8 mouse cellular contexts compared by ENCODE assay signal in genomic region chr16:44557661-44558470, GRCm38 (mm10). TPM values are rescaled to one million over a fixed set of nuclear protein-coding genes. Genes with fewer than 3 reads are reported as not detected.
DNase-seq lines count a peak whose midpoint lies in the region; ATAC-seq and TF ChIP-seq lines count a peak whose summit lies in the region.

No protein-coding gene starts in this region.

- H3K27ac ChIP-seq in brown adipose tissue, adult 24 weeks (replicated peaks; ENCODE audit: low read depth, low read length) = peak overlapping the region; percentile 69
- H3K27ac ChIP-seq in forebrain, embryonic 12.5 days = peak overlapping the region; percentile 94
- peak overlapping the region; percentile 59 for H3K27ac ChIP-seq in heart, postnatal 0 days (ENCODE audit: low read depth)
- H3K27ac ChIP-seq in olfactory bulb, adult 2 months (ENCODE audit: insufficient read depth, low read depth, low read length) = 0 out of 2 replicates have a peak overlapping the region, but pooled peaks have one; percentile 0

- peak overlapping the region; percentile 96 for H3K9ac ChIP-seq in forebrain, embryonic 12.5 days
- H3K9ac ChIP-seq in heart, postnatal 0 days (replicated peaks; ENCODE audit: low read depth, low read length) = peak overlapping the region; percentile 52

- ATAC-seq in forebrain, embryonic 12.5 days (ENCODE audit: low FRiP score) = peak; percentile 73
- peak; percentile 85 for ATAC-seq in heart, postnatal 0 days (ENCODE audit: insufficient read depth, low read depth)

- H3K4me2 ChIP-seq in forebrain, embryonic 12.5 days = peak overlapping the region; percentile 73
- peak overlapping the region; percentile 70 for H3K4me2 ChIP-seq in heart, postnatal 0 days (ENCODE audit: low read depth, low read length)

- no peaks in the 10 kb centered on the region for H3K36me3 ChIP-seq in forebrain, embryonic 12.5 days (replicated peaks)
- H3K36me3 ChIP-seq in heart, postnatal 0 days (replicated peaks; ENCODE audit: control insufficient read depth, insufficient read depth, low read length) = no peaks in the 10 kb centered on the region

- H3K27me3 ChIP-seq in forebrain, embryonic 12.5 days = no peaks in the 10 kb centered on the region
- no peaks in the 10 kb centered on the region for H3K27me3 ChIP-seq in heart, postnatal 0 days (ENCODE audit: control insufficient read depth, insufficient read depth, low read length)

- no peak for TF ChIP-seq POLR2A in olfactory bulb, adult 2 months (IDR thresholded peaks at IDR 0.05; ENCODE audit: insufficient read depth, low read depth, low read length)

- peak; percentile 4; the same call in 1 of the 2 replicates for TF ChIP-seq CTCF in heart, postnatal 0 days (IDR thresholded peaks at IDR 0.05; ENCODE audit: low read depth)
- TF ChIP-seq CTCF in olfactory bulb, adult 2 months (IDR thresholded peaks at IDR 0.05; ENCODE audit: insufficient read depth, low read depth, low read length) = no peak

- under 1% methylated on average over 47 of the region's 47 CpGs for WGBS in forebrain, embryonic 12.5 days
- WGBS in heart, postnatal 0 days = under 1% methylated on average over 47 of the region's 47 CpGs
- WGBS in olfactory bulb, adult 2 months = 1% methylated on average over 47 of the region's 47 CpGs

- no peaks in the 10 kb centered on the region; the same call in 1 of the 2 replicates for H3K4me1 ChIP-seq in brown adipose tissue, adult 24 weeks (ENCODE audit: control insufficient read depth, insufficient read depth, insufficient read length, low read length)
- H3K4me1 ChIP-seq in forebrain, embryonic 12.5 days = peaks cover 48% of the 10 kb centered on the region
- H3K4me1 ChIP-seq in heart, postnatal 0 days (ENCODE audit: control insufficient read depth, insufficient read depth) = peaks cover 5% of the 10 kb centered on the region; the same call in 1 of the 2 replicates
- peaks cover 7% of the 10 kb centered on the region; the same call in 1 of the 2 replicates for H3K4me1 ChIP-seq in olfactory bulb, adult 2 months (ENCODE audit: control insufficient read depth, insufficient read depth, low read length)

- no peaks in the 10 kb centered on the region for H3K9me3 ChIP-seq in forebrain, embryonic 12.5 days
- H3K9me3 ChIP-seq in heart, postnatal 0 days (replicated peaks; ENCODE audit: control insufficient read depth, low read length) = no peaks in the 10 kb centered on the region

- peak; percentile 87 for DNase-seq in Muller cell, postnatal 12 days (ENCODE audit: inconsistent ontology term)
- peak; percentile 82 for DNase-seq in heart, postnatal 0 days (ENCODE audit: low spot score)
- peak; percentile 79 to 86 for DNase-seq in kidney, postnatal 25 days
- DNase-seq in lung, adult 18-20 months = peak; percentile 60 to 65
- no peak for DNase-seq in c-Kit-positive CD71-positive TER-119-positive erythroid progenitor cells, embryonic 14.5 days (ENCODE audit: low spot score)

- H3K4me3 ChIP-seq in brown adipose tissue, adult 24 weeks (ENCODE audit: insufficient read depth, low read depth, low read length) = peak overlapping the region; percentile 74
- H3K4me3 ChIP-seq in forebrain, embryonic 12.5 days (replicated peaks) = peak overlapping the region; percentile 82
- peak overlapping the region; percentile 57 for H3K4me3 ChIP-seq in heart, postnatal 0 days (ENCODE audit: low read depth, low read length)
- H3K4me3 ChIP-seq in olfactory bulb, adult 2 months (ENCODE audit: insufficient read depth, low read depth, low read length) = peak overlapping the region; percentile 59

- TF ChIP-seq EP300 in heart, postnatal 0 days (IDR thresholded peaks at IDR 0.05; ENCODE audit: low read depth) = no peak

RNA-seq across cellular contexts. Expression of gene Boc, which starts 0.8 kb away (rescaled TPM):
- polyA plus RNA-seq in brown adipose tissue, adult 24 weeks (2012; ENCODE audit: insufficient read depth, insufficient read length, missing spikeins) = 2.1 and 2.4 TPM in 2 replicates
- polyA plus RNA-seq in forebrain, embryonic 12.5 days (2016; fragmentation: Nextera tagmentation; extraction: Ambion mirVana) = 28.3 and 31.0 TPM in 2 replicates
- 9.8 TPM in 2 replicates for total RNA-seq in heart, postnatal 0 days (2014; rRNA removed; ENCODE audit: low replicate concordance)
- polyA plus RNA-seq in heart, postnatal 0 days (2015; fragmentation: Nextera tagmentation; extraction: Ambion mirVana) = 2.6 and 3.1 TPM in 2 replicates
- not detected in 2 replicates for polyA plus RNA-seq in olfactory bulb, adult 2 months (2012; ENCODE audit: insufficient read depth, insufficient read length, low replicate concordance, missing spikeins)

Comparison
In these comparisons a context has a peak if more than half of its experiments do, and no peak if none do; other contexts are left out.
1. H3K27ac ChIP-seq: peak in every context shown above with its lines; median percentile 94 in forebrain, embryonic 12.5 days; 69 in brown adipose tissue, adult 24 weeks; 59 in heart, postnatal 0 days; 0 in olfactory bulb, adult 2 months.